Mouse (Mus musculus) thymus, adult 2 months (tissue): ENCODE measurements around the gene Eif4enif1. TPM values are rescaled to one million over a fixed set of nuclear protein-coding genes. Genes with fewer than 3 reads are reported as not detected.
A peak's percentile ranks its signal among the peaks of the same experiment; 100 is the strongest.

ENCODE experiments used
- DNase-seq: peaks from one replicate; pipeline ENCODE4 v3.0.0; 2021
- H3K27ac ChIP-seq: fragments of 200-500 bp; 2 replicates; pipeline ENCODE4 v1.5.1; 2012; ENCODE audit warnings: low read length, control low read depth; ENCODE audit not compliant: control insufficient read depth, insufficient read depth
- H3K27me3 ChIP-seq: fragments of 200-500 bp; 2 replicates; pipeline ENCODE4 v1.6.1; 2012; ENCODE audit warnings: mild to moderate bottlenecking, low read length, moderate library complexity, mixed read lengths; ENCODE audit not compliant: control insufficient read depth, insufficient read depth
- H3K36me3 ChIP-seq: fragments of 200-500 bp; 2 replicates; pipeline ENCODE4 v1.6.1; 2012; ENCODE audit warnings: mild to moderate bottlenecking, low read length, moderate library complexity; ENCODE audit not compliant: control insufficient read depth, insufficient read depth
- H3K4me1 ChIP-seq: fragments of 200-500 bp; replicated peaks from 2 replicates; pipeline ENCODE4 v1.6.1; 2012; ENCODE audit warnings: low read length; ENCODE audit not compliant: control insufficient read depth, insufficient read depth
- H3K4me3 ChIP-seq: fragments of 200-500 bp; 2 replicates; pipeline ENCODE4 v1.5.1; 2012; ENCODE audit warnings: mild to moderate bottlenecking, low read length, control low read depth, moderate library complexity; ENCODE audit not compliant: control insufficient read depth, insufficient read depth
- CTCF ChIP-seq: fragments of 200-500 bp; IDR thresholded peaks from 2 replicates; pipeline ENCODE4 v1.5.1; 2012; ENCODE audit warnings: mild to moderate bottlenecking, control low read depth, low read length, moderate library complexity, borderline replicate concordance; ENCODE audit not compliant: control insufficient read depth, poor library complexity, insufficient read depth; ENCODE audit errors: extremely low read depth
- POLR2A ChIP-seq: fragments of 200-500 bp; IDR thresholded peaks from 2 replicates; pipeline ENCODE4 v1.6.1; 2012; ENCODE audit warnings: mild to moderate bottlenecking, low read length, control low read depth, moderate library complexity; ENCODE audit not compliant: control insufficient read depth, poor library complexity, insufficient read depth; ENCODE audit errors: extremely low read depth
- WGBS: fragments of 180-500 bp; shearing (Covaris S2); methylation state at CpG from one replicate; pipeline ENCODE4 v1.1.7; 2018; 5-methylcytosine and 5-hydroxymethylcytosine counted together
- polyA plus RNA-seq: library from polyadenylated mRNA; depleted of rRNA; stranded (reverse); fragments of >200 nt; gene quantifications from 2 replicates; pipeline ENCODE4 v1.2.3, GENCODE M21; 2012; rRNA removed

The Eif4enif1 gene
- polyA plus RNA-seq, 1 experiment, result 88.8 TPM

- peak; percentile 98 for TF ChIP-seq CTCF
- peak; percentile 94 for TF ChIP-seq POLR2A
- H3K4me3 ChIP-seq, result peak overlapping the region; percentile 71
- WGBS, result under 1% methylated on average over 88 of the region's 92 CpGs
- peak overlapping the region; percentile 90 for H3K27ac ChIP-seq
- peaks cover 27% of the 10 kb centered on the region for H3K4me1 ChIP-seq
- H3K36me3 ChIP-seq, result peaks cover 7% of the 10 kb centered on the region; the same call in 1 of the 2 replicates
- DNase-seq, result peak; percentile 88
- no peaks in the 10 kb centered on the region for H3K27me3 ChIP-seq
These were observed 87.8 kb downstream of the Eif4enif1 start for GRCm38 (mm10) chr11:3289803-3290639.

- TF ChIP-seq CTCF (no peak), POLR2A (no peak)
- H3K4me1 ChIP-seq, result peaks cover 34% of the 10 kb centered on the region
- H3K36me3 ChIP-seq, result peaks cover 12% of the 10 kb centered on the region; the same call in 1 of the 2 replicates
- H3K27ac ChIP-seq, result peak overlapping the region; percentile 90
- under 1% methylated on average over 50 of the region's 50 CpGs for WGBS
- H3K27me3 ChIP-seq, result no peaks in the 10 kb centered on the region
- H3K4me3 ChIP-seq, result peak overlapping the region; percentile 71
- DNase-seq, result peak; percentile 66
These were observed 88.6 kb downstream of the Eif4enif1 start for GRCm38 (mm10) chr11:3290640-3291310.

DNA sequence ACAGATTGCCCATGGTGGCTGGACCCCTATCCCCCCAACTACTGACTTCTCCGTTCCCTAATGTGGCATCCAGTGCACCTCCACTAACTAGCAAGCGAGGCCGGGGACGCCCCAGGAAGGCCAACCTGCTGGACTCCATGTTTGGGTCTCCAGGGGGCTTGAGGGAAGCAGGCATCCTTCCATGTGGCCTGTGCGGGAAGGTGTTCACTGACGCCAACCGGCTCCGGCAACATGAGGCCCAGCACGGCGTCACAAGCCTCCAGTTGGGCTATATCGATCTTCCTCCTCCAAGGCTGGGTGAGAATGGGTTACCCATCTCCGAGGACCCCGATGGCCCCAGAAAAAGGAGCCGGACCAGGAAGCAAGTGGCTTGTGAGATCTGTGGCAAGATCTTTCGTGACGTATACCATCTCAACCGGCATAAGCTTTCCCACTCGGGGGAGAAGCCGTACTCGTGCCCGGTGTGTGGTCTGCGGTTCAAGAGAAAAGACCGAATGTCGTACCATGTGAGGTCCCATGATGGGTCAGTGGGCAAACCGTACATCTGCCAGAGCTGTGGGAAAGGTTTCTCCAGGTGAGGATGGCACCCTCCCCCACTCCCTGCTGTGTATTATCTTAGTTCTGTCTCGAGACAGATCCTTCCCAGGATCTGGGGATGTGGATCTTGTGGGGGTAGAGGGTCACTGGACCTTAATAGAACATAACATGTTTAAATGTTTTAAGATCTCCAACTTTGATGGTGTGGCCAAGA is 89.3 kb downstream of the Eif4enif1 start:
- H3K4me3 ChIP-seq, result peak overlapping the region; percentile 71
- TF ChIP-seq CTCF, result peak; percentile 13; the same call in 1 of the 2 replicates
- no peak for TF ChIP-seq POLR2A
- peak overlapping the region; percentile 90 for H3K27ac ChIP-seq
- peak; percentile 47 for DNase-seq
- WGBS, result under 1% methylated on average over 26 of the region's 26 CpGs
- no peaks in the 10 kb centered on the region for H3K27me3 ChIP-seq
- peaks cover 38% of the 10 kb centered on the region for H3K4me1 ChIP-seq
- peaks cover 13% of the 10 kb centered on the region; the same call in 1 of the 2 replicates for H3K36me3 ChIP-seq

GRCm38 (mm10) chr11:3292062-3292421 is 89.8 kb downstream of the Eif4enif1 start:
- Histone ChIP-seq H3K4me3 (peak overlapping the region; percentile 71), H3K27ac (peak overlapping the region; percentile 90), H3K27me3 (no peaks in the 10 kb centered on the region), H3K4me1 (peaks cover 44% of the 10 kb centered on the region), H3K36me3 (peaks cover 13% of the 10 kb centered on the region; the same call in 1 of the 2 replicates)
- TF ChIP-seq POLR2A, result peak; percentile 63
- no peak for TF ChIP-seq CTCF
- WGBS, result 0% methylated on average over 8 of the region's 8 CpGs
- DNase-seq, result peak; percentile 78

GRCm38 (mm10) chr11:3292711-3293249 is 90.6 kb downstream of the Eif4enif1 start:
- WGBS, result under 1% methylated on average over 8 of the region's 8 CpGs
- Histone ChIP-seq H3K36me3 (peaks cover 15% of the 10 kb centered on the region; the same call in 1 of the 2 replicates), H3K27me3 (no peaks in the 10 kb centered on the region), H3K4me3 (peak overlapping the region; percentile 71), H3K27ac (peak overlapping the region; percentile 90), H3K4me1 (peaks cover 50% of the 10 kb centered on the region)
- no peak for TF ChIP-seq POLR2A
- no peak for TF ChIP-seq CTCF
- peak; percentile 36 for DNase-seq

DNA sequence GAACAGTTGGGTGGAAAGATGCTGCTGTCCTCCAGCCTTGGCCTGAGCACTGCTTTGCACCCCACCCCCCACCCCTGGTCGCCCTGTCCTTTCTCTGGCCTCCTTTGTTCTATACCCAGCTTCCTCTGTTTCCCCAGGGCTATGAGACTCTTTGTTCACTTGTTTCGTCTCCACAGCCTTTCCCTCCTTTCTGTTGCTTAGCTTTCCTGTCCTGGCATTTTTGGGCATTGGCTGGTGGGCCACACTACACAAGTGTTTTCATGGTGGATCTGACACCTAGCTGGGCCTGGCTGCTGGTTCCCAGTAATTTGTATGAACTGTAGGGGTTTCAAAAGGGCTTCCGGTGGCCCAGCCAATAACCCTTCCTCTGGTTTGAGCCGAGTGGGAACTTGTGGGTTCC is 91.2 kb downstream of the Eif4enif1 start:
- WGBS, result 8% methylated on average over 4 of the region's 4 CpGs
- no peak for DNase-seq
- TF ChIP-seq POLR2A (no peak), CTCF (no peak)
- H3K36me3 ChIP-seq, result peaks cover 16% of the 10 kb centered on the region; the same call in 1 of the 2 replicates
- peak overlapping the region; percentile 71 for H3K4me3 ChIP-seq
- H3K4me1 ChIP-seq, result peaks cover 53% of the 10 kb centered on the region
- no peaks in the 10 kb centered on the region for H3K27me3 ChIP-seq
- H3K27ac ChIP-seq, result peak overlapping the region; percentile 90

Other genes with a start within 250 kb of the Eif4enif1 start
- gene Sfi1, start 8.9 kb upstream of the Eif4enif1 start, polyA plus RNA-seq, result 36.8 and 49.4 TPM in 2 replicates
- 36.8 and 36.9 TPM in 2 replicates for gene Drg1, start 64.0 kb downstream of the Eif4enif1 start, polyA plus RNA-seq
- 216 and 243 TPM in 2 replicates for gene Patz1, start 86.5 kb downstream of the Eif4enif1 start, polyA plus RNA-seq
- 151 and 153 TPM in 2 replicates for gene Pik3ip1, start 128.0 kb downstream of the Eif4enif1 start, polyA plus RNA-seq
- gene Limk2, start 206.8 kb downstream of the Eif4enif1 start, polyA plus RNA-seq, result 167 and 185 TPM in 2 replicates
- 23.2 and 25.7 TPM in 2 replicates for gene Rnf185, start 250.0 kb downstream of the Eif4enif1 start, polyA plus RNA-seq